Mouse (Mus musculus) 3T3-L1 (cell line): ENCODE results near the gene Ryr1.
A peak's percentile ranks its signal among the peaks of the same experiment; 100 is the strongest.
"Not testable (repeated sequence)": the region's sequence is repeated elsewhere in the genome, so short reads cannot be mapped to it uniquely, and the experiment has no call there.

Source experiments
- DNase-seq: peaks from one replicate; pipeline ENCODE4 v3.0.0-alpha.2; 2015; ENCODE audit warnings: low read depth, low spot score

The Ryr1 gene

GRCm38 (mm10) chr7:29084411-29084810 lies 40.6 kb downstream of the Ryr1 start:
- no peak for DNase-seq

DNA sequence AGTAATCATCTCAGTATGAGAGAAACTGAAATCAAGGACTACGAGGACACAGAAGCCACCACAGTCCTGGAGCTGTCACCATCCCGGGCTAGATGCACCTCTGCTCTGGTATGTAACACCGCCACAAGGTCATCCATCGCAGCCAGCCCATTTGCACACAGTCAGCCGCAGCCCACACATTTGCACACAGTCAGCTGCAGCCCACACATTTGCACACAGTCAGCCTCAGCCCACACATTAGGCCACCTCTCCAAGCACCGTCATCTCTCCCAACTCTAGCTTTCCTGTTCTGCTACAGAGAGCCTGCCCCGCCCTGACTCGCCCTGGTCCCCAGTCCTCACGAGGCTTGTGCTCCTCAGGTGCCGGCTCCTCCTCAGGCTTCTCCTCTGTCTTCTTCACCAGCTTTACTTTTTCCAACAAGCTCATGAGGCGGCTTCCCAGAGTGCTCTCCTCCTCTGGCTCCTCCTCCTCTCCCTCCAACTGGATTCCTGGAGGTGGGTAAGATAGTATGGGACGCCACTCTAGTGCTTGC lies 45.5 kb downstream of the Ryr1 start:
- no peak for DNase-seq

DNA sequence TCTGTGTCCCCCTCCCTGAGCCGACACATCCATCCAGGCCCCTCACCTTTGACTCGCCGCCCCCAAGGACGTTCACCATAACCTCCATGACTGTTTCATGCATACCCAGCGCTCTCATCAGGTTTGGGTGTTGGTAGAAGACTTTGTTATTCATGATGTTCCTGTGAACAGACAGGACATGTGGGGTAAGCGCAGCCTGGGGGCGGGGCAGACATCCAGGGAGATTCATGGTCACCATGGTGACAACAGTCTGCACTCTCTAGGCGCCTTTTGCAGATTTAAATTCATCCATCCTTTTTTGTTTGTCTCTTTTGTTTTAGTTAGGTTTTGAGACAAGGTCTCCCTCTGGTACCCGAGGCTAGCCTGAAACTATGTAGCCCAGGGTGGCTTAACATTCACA lies 48.0 kb downstream of the Ryr1 start:
- no peak for DNase-seq

- DNase-seq: no peak
These were observed 49.8 kb downstream of the Ryr1 start for GRCm38 (mm10) chr7:29075208-29075607.

DNA sequence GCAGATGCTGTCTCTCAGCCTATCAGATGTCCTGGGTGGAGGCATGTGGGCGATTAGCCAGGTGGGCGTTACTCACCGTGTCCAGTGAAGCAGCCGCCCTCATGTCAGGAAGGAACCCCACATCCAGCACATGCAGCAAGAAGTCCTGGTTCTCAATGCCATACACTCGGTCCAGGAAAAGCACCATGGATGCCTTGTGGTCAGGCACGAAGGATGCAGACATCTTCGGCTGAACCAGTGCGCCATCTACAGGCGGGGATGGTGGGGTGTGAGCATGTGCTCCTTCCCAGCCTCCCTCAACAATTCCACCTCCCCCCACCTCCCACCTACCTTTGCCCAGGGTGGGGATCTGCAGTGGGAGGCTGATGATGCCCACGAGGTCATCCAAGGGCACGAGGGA lies 52.3 kb downstream of the Ryr1 start:
- DNase-seq: peak; percentile 6

GRCm38 (mm10) chr7:29071169-29071891 lies 53.6 kb downstream of the Ryr1 start:
- DNase-seq: no peak

DNA sequence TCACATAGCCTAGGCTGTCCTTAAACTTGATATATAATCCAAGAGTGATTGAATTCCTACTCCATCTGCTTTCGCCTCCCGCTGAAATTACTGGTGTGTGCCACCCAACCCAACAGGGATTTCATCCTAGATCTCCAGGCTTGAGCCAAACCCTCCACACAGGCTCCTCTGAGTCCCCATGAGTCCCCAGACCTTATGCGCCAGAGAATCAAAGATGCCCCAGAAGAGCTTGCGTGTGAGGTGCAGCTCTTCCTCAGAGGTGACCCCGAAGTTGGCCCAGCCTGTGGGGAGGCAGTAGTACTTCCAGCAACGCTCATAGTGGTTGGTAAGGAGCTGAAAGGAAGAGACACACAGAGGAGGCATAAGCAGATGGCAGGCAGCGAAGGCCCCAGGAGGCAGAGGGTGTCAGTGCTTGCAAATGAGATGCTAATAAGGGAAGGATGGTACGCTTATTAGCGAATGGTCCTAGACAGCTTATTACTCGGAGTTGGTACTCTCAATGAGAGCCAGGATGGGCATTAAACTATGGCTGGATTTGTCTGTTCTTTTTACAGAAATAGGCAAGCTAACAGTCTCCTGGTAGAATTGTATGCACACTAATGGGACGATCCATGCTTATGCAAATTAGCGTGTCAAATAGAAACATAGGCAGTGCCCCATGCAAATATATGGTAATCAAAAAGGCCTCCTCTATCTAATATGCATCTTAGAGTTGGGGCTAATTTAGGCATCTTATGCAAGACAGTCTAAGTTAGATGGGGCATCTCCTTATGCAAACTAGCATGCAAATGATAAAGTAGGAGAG lies 54.4 kb downstream of the Ryr1 start:
- no peak for DNase-seq

GRCm38 (mm10) chr7:29067758-29068157 lies 57.2 kb downstream of the Ryr1 start:
- no peak for DNase-seq

DNA sequence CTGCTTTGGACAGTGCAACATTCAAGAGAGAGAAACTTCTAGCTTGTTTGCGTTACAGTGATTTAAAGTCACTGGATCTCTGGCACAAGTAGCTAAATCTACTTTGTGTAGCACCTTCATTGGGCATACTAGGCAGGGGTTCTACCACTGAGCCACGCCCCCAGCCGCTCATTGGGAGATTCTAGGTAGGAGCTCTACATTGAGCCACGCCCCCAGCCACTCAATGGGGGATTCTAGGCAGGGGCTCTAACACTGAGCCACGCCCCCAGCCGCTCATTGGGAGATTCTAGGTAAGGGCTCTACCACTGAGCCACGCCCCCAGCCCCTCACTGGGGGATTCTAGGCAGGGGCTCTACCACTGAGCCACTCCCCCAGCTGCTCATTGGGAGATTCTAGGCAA lies 61.5 kb downstream of the Ryr1 start:
- not testable (repeated sequence) for DNase-seq

- no peak for DNase-seq
These were observed 63.4 kb downstream of the Ryr1 start for GRCm38 (mm10) chr7:29061522-29062037.

DNA sequence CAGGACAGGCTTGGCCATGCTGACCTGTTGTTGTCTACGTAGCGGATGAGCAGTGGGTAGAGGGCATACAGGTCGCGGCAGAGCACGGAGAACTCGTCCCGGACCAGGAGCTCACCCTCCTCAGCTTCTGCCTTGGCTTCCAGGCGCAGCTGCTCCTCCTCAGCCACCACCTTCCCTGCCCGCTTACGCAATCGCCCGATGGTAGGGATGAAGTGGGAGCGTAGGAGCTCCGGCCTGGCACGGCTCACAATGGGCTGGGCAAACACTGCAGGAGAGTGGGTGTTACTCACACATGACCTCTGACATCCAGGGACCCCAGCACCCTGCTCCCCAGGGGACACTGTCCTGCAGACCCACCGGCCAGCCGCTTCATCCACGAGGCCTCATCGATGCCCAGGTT lies 65.5 kb downstream of the Ryr1 start:
- no peak for DNase-seq

- no peak for DNase-seq
These were observed 72.2 kb downstream of the Ryr1 start for GRCm38 (mm10) chr7:29052821-29053220.

GRCm38 (mm10) chr7:29050797-29051196 lies 74.2 kb downstream of the Ryr1 start:
- DNase-seq: peak; percentile 66

DNA sequence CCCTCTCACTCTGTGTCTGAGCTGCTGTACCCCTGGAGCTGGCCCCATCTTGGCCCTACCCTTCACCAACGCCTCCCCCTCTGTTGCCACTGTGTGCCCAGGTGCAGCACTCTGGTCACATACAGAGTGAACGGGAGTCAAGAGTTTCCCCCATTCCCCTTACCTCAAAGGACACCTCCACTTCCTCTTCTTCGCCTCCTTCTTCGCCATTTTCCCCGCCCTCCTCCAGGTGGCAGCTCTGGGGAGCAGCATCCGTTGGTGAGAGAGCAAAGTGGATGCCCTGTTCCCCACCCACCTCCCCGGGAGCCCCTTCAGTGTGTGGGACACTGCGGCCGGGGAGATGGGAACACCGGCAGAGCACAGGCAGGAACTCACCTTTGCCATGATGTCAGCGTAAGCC lies 76.4 kb downstream of the Ryr1 start:
- no peak for DNase-seq

GRCm38 (mm10) chr7:29048070-29048469 lies 76.9 kb downstream of the Ryr1 start:
- no peak for DNase-seq

- DNase-seq: no peak
These were observed 78.4 kb downstream of the Ryr1 start for GRCm38 (mm10) chr7:29046533-29046932.

DNA sequence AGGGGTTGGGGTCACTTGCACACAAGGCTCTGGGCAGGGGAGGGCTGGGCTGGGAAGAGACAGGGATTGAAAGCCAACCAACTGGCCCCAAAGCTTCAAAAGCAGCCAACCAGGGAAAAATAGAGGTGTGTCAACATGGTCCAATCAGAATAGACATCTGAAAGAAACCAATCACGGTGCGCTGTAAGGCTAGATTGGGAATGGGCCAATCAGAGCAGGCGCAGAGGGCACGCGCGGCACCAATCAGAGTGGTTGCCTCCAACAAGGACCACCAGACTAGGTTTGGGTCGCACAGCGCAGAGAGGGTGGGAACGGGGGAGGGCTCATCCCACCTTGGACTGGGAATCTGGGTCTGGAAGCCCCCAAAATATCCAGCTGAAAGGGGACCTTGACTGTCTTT lies 80.7 kb downstream of the Ryr1 start:
- no peak for DNase-seq

DNA sequence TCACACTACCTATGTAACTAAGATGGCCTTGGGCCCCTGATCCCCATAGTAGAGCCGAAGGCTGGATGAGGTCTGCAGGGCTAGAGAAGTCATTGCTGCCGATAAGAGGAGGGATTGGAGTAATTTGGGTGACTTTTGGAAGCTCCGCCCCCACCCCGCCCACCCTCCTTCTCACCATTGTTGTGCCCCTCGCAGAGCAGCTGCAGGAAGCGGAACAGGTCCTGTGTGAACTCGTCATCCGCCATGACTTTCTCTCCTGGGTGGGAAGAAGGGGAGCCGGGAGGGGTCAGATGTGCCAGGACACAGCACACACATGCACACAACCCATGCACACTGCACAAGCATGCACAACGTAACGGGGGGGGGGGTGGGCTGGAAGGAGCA lies 81.3 kb downstream of the Ryr1 start:
- no peak for DNase-seq

DNA sequence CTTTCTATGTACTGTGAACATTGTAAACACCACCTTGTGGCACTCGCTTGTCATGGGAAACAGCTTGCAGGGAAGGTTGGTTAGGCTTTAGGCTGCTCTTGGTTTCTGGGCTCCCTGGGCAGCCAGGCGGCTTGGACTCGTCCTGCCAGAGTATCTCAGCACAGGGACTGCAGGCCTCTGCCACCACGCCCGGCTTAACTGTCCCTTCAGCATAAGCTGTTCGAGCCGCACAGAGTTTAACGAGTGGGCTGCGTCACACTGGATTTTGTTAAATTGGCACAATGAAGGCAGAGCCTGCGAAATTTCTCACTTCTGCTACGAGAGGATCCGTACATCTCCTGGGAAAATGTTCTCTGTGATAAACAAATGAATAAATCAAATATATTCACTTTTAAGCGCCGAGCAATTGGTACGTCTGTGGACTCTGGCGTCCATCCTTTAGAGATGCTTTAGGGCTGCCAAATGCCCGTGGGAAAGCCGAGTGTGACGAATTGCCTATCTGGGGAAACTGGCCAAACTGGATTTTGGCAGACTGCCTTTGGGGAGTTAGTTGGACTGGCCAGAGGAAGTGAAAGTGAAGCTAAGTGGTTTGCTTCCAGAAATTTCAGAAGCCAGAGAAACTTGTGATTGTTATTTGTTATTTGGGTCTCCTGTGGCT lies 81.8 kb downstream of the Ryr1 start:
- DNase-seq: peak; percentile 76

DNA sequence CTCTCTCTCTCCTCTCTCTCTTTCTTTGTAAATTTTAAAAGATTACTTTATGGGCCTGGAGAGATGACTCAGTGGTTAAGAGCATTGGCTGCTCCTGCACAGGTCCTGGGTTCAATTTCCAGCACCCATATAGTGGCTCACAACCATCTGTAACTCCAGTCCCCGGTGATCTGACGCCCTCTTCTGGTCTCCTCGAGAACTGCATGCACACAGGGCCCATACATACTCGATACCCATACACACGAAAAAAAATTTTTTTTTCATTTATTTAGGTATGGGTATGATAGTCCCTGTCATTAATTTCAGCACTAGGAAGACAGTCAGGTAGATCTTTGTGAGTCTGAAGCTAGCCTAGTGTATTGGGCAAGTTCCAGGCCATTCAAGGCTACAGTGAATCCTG lies 83.8 kb downstream of the Ryr1 start:
- DNase-seq: no peak

- DNase-seq: peak; percentile 11
These were observed 84.9 kb downstream of the Ryr1 start for GRCm38 (mm10) chr7:29039985-29040661.

GRCm38 (mm10) chr7:29039604-29039984 lies 85.4 kb downstream of the Ryr1 start:
- peak; percentile 94 for DNase-seq
